Mouse (Mus musculus): ENCODE measurements around the gene Ranbp10.
"Not testable (repeated sequence)": the region's sequence is repeated elsewhere in the genome, so short reads cannot be mapped to it uniquely, and the experiment has no call there.

Ranbp10 gene

DNA sequence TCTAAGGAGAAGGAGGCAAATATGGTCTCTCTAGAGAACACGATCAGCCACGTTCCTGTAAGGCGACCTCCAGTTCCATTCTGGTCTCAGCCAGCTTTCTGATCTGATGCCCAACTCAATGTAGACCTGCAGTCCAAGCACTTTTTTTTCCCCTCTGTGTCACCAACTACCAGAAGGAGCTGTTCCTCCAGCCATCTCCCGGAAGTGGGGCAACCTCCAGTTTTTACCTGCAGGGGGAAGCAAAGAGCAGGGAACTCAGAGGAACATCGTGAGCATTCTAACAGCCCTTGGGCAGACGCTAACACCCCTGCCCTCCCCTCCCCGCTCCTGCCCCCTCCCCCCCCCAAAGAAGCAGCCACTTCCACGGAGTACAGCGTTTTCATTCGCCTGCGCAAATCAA lies 8.2 kb upstream of the Ranbp10 start:
- in situ Hi-C loops (cut with MboI, MseI), result no loop called here

DNA sequence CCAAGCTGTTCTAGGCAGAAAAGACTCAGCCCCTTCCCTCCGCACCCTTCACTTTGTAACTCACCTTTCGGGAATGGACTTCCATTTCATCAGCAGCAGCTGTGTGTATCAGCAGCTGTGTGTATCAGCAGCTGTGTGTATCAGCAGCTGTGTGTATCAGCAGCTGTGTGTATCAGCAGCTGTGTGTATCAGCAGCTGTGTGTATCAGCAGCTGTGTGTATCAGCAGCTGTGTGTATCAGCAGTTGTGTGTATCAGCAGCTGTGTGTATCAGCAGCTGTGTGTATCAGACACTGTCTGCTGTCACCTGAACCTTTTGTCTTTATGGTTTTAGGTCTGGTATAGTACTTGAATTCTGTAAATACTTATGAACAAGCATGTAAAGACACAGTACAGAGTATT lies 6.6 kb upstream of the Ranbp10 start:
- in situ Hi-C loops (cut with MboI, MseI), result not testable (repeated sequence)

DNA sequence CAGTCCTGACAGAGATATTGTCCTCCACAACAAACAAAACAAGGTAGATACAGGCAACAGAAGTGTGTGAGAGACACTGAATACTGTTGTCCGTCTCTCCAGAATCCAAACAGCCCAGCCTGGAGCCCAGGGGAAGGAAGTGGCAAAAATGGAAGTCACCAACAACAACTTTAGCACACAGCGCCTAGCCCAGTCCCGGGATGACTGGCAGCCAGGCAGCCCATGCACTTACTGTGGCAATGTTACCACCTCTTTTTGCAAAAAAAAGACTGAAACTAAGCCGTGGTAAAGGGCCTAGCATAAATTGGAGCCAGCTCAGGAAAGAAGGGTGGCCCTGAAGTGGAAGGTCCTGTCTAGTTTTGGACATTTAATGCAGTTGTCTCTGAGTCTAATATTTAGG lies 771 bp downstream of the Ranbp10 start:
- in situ Hi-C loops (cut with MboI, MseI), result no loop called here

DNA sequence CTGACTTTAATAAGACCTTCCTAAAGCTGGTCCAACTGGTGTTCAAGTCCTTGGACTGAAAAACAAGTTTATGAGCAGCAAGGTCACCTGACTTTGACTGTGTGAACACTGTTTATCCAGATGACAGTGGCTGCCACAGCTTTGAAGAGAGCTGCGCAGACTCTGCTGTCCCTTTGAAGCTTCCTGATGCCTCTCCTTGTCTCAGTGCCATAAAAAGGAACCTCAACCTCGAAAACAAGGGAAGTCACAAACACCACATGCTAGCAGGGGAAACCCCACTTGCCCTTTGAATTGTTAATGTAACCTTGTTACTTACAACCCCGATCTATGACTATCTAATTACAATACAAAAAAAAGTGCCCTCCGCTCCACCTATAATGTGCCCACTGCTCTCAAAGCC lies 1.6 kb downstream of the Ranbp10 start:
- in situ Hi-C loops (cut with MboI, MseI), result no loop called here

DNA sequence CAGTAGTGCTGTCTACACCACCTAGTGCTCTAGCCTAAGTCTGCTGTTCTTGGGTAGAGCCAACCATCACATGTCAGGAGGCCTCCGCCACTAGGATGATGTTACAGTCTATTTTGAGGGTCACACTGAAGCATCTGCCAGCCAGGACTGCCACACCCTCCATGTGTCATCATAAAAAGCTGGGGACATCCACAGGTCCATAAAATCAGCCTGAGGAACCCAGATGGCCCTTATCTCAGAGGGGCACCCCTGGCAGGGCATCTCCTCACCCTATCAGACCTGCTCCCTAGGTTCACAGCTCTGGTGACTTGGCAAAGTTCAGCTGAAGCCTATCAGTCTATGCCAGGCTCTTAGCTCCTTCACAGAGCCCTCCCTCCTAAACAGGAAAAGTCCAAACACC lies 6.2 kb downstream of the Ranbp10 start:
- in situ Hi-C loops (cut with MboI, MseI), result no loop called here

DNA sequence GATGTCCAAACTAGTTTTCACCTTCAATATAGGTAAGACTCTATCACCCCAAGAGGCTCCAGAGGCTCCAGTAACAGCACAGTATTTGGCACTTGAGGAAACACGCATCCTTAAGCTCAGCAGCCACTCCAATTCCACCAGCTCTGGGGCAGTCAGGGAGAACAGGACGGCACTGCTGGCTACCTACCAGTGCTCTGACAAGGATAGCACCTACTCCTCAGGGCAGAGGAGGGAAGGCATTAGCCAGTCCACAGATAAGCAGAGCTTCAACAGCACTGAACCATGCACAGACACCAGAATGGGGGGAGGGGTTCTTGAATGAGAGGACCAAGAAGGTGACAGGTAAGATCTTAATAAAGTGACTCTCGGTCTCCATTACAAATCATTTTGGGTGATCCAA lies 7.5 kb downstream of the Ranbp10 start:
- in situ Hi-C loops (cut with MboI, MseI), result no loop called here

DNA sequence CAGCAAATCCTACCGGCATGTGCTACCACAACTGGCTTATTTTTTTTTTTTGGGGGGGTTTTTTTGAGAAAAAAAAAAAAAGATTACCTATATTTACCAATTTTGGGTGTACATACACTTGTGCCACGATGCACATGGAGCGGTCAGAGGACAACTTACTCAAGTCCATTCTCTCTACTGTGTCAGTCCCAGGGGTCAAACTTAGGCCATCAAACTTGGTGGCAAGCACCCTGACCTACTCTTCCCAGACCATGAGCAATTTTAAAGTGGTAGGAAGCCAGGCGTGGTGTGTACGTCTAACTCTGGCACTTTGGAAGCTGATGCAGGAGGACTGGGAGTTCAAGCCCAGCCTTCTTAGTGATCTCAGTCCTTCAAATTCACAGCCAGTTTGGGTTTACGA lies 13.9 kb downstream of the Ranbp10 start:
- in situ Hi-C loops (cut with MboI, MseI), result no loop called here

DNA sequence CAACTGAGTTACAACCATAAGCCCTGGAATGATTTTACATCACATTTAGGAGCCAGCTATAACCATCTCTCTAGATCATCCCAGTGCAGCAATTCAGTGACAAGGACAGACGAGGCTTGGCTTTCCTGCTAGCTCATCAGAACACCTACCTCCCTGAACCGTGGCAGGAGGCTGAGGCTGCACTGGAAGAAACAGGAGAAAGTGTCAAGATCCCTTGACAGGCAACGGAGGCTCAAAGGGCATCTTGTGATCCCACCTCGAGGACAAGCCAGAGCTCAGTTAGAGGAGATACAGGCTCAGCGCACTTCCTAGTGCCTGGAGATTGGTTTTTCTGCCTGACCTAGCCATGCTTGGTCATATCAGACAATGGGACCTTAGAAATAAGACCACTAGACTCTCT lies 14.6 kb downstream of the Ranbp10 start:
- in situ Hi-C loops (cut with MboI, MseI), result no loop called here

DNA sequence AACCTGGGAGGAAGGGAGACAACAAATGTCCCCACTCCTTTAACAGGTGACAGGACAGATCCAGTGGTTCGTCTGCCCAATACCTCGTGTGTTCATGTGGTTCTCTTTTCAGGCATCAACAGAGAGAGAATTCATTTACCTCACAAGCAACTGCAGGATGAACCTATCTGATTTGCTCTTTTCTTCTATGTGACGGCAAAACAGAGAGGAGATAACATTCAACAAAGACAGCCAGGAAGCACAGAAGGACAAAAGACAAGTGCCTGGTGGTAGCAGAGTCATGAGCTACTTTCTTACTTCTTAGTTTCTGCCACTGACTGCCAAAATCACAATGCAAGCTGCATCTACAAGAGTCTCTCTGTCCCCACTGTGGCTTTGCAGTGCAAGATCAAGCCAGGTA lies 15.6 kb downstream of the Ranbp10 start:
- in situ Hi-C loops (cut with MboI, MseI), result no loop called here

DNA sequence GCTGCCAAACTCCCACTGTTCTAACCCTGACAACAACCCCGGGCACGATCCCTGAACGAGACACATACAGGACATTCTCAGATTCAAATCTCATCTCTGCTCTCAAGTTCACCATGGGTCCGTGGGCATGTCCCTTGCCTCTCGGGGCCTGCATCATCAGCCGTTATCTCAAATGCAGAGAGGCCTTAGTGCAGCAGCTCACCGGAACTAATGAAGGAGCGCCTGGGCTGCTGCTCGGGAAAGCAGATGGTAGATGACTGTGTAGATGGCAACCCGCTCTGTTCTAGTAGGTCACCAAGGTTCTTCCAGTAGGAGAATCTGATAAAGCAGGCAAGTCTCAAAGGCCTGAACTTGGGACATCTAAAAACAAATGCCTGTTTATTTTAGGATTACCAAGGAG lies 16.1 kb downstream of the Ranbp10 start:
- in situ Hi-C loops (cut with MboI, MseI), result no loop called here

DNA sequence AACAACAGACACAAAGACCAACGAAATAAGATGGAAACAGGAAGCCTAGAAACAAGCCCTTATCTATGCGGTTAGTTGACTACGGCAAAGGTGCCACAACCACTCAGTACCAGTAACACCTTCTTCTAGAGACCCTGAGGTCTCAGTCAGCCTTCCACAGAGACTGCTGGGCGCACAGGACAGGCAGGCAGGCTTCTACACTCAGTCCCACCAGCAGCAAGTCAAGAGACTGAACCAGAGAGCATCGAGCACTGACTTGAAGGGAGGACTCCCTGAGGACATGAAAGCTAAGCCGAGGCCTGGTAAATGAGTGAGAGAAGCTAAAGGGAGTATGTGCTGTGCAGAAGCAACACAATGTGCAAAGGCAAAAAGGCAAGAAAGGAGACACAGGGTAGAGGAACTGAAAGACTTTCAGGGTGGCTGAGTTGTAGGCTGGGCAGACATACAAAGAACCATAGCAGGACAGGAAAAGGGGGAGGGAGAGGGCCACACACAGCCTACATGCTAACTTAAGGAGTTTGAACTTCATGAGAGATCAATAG lies 16.8 kb downstream of the Ranbp10 start:
- in situ Hi-C loops (cut with MboI, MseI), result no loop called here

DNA sequence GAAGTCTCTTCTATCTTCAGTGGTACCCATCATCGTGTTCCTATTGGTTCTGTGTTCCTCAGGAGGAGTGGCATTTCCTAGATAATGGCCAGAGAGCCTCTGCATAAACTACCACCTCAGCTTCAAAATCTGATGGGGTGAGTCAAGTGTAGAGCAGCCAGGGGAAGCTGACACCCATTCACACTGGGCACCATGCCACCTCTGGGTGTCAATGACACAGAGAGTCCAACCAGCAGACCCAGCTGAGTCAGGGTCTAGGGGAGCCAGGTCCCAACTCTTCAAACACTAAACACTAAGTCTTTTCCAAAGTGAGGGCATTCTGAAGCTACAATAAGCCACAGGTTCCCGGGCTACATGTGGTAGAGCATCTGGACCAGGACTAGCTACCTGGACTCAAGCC lies 18.7 kb downstream of the Ranbp10 start:
- in situ Hi-C loops (cut with MboI, MseI), result loop anchor here in 1 of 2 experiments (10.0 kb wide), 1 partner anchor 706 kb away; the partner anchor contains the start of gene Cdh3

DNA sequence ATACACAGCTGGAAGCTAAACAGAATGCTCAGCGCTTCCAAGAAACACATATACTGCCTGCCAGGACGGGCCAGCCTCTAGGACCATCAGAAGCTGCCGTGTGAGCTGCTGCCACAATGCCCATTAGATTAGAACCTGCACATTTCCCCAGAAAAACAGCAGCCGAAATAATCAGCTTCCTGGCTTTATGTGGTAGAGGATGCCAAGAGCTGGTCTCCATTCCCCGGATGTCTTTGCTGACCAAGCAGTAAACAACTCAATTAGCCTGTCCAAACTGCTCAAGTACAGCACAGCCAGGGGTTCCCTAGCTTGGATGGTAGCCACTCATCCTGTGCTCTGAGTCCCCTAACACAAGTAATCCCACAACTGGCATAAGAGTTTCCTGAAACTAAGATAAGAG lies 19.4 kb downstream of the Ranbp10 start:
- in situ Hi-C loops (cut with MboI, MseI), result loop anchor here in 1 of 2 experiments (10.0 kb wide), 1 partner anchor 707 kb away; the partner anchor contains the start of gene Cdh3

DNA sequence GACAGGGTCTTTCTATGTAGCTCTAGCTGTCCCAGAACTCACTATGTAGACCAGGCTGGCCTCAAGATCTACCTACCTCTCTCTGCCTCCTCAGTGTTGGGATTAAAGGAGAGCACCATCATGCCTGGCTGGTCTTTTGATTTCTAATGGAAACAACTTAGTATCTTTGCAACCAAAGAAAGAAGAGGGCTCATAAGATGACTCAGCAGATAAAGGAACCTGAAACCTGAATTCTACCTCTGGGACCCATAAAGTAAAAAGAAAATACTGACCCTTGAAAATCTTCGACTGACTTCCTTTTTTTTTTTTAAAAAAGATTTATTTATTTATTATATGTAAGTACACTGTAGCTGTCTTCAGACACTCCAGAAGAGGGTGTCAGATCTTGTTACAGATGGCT lies 21.2 kb downstream of the Ranbp10 start:
- in situ Hi-C loops (cut with MboI, MseI), result loop anchor here in 1 of 2 experiments (10.0 kb wide), 1 partner anchor 709 kb away; the partner anchor contains the start of gene Cdh3

DNA sequence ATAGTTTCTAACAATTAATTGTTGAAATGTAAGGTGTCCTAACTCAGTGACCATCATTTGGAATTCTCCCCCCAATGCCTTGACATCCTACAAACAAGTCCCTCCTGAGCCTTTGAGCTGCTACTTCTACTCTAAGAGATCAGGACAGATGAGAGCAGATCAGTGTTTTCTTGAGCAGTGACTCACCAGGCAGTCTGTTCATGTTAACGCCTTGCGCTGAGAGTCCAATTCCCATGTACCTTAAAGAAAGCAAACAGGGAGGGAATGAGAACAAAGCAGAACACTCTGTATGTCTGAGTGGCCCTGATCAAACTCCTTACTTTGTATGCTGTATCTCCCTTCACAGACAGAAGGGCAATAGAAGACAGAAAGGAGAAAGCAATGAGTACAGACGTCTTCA lies 21.8 kb downstream of the Ranbp10 start:
- in situ Hi-C loops (cut with MboI, MseI), result loop anchor here in 1 of 2 experiments (10.0 kb wide), 1 partner anchor 709 kb away; the partner anchor contains the start of gene Cdh3

DNA sequence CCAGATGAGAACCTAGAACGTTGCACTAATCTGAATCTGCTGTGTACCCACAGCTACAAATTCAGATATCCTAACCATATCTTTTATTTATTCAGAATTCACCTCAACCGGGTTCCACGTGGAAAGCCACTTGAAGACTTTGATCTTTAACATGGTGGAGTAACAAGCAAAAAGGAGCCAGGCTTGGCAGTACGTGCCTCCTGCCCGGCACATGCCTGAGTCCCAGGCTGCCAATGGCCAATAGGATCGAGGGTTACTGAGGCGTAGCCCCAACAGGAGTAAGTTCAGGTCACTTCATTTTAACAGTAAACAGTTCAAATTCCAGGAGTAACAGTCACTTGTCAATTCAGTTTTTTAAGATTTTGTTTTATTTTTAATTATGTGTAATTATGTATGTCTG lies 22.4 kb downstream of the Ranbp10 start:
- in situ Hi-C loops (cut with MboI, MseI), result loop anchor here in 1 of 2 experiments (10.0 kb wide), 1 partner anchor 710 kb away; the partner anchor contains the start of gene Cdh3

DNA sequence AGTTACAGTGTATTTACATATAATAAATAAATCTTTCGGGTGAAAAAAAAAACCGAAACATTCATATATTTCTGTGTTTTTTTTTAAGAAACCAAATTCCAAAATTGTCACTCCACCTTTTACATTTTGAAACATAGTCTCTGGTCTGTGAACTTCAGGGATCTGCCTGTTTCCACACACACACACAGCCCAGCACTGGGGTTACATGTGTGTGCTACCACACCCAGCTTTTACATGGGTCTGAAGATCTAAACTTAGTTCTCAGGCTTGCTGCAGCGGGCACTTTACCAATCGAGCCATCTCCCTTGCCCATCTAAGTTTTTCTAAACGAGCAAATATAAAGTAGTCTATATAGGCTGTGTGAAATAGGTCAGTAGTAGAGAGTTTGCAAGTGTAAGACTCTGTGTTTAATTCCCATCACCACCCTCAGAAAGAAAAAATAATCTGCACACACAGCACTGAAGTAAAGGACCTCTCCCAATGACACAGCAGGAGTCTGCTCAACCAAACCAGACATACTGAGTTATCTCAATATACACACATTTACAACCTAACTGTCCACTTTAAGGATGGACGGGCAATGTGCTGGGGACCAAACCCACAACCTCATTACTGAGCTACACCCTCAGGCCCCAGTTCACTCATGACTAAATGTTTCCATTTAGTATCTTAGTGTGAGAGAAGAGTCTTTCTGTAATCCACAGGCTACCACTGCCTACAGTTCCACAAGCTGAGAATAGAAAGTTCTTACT lies 25.8 kb downstream of the Ranbp10 start:
- in situ Hi-C loops (cut with MboI, MseI), result loop anchor here in 1 of 2 experiments (10.0 kb wide), 1 partner anchor 713 kb away; the partner anchor contains the start of gene Cdh3

DNA sequence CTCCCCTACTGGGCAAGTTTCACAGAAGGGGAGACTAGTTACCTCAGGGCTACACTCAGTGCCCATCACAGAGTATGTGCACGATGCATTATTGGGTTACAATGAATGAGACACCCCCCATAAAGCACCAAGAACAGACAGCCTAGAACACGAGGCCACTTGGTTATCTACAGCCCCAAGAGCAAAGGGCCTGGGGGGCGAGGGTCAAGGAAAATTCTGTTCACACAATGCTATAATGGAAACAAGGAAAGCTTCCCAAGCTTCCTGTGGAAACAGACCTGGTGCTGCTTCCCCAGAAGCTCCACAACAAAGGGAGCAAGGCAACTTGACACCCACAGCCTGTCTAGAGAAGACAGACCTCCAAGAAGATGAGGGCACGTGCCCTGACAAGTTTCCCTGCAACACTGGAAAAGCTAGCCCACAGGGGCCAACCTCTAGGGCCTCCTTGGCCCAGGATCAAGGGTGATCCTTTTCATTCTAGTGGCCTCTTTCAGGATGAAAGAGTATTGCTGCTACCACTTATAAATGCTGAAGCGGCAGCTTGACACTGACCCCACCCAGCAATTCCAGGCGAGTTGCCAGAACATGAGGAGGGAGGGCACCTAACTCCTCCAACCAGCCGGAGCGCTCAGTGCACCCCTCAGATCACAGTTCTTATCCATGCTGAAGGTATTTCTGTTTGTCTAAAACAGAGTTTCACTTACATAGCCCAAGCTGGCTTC lies 27.9 kb downstream of the Ranbp10 start:
- in situ Hi-C loops (cut with MboI, MseI), result no loop called here

DNA sequence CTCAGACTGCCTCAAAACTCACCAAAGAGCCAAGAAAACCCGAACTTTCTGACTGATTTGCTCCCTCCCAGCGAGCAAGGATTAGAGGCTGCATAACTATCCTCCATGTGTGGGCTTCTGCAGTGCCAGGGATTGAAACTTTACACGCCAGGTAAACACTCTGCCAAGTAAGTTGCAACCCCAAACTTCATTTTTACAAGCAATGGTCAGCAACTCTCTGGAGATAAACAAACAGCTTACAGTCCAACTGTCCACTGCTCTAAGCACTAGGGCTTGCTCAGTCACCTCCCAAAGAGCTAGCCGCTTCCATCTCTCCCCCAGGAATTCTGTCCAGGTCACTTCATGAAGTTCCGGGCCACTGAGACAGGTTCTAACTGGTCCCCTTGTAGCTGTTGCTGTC lies 28.7 kb downstream of the Ranbp10 start:
- in situ Hi-C loops (cut with MboI, MseI), result no loop called here

DNA sequence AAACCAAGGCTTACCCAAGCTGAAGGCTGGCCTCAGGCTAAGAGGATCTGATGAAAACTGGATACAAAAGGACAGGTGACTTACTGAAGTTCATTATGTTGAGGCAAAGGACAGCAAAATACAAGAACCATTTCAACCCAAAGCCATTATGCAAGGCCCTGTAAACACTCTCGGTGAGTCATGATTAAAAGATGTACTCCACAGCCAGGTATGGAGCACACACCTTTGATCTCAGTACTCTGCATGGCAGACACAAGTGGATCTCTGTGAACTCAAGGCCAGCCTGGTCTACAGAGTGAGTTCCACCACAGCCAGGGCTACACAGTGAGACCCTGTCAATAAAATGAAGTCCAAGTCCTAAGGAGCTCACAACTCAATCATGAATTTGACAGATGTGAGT lies 31.4 kb downstream of the Ranbp10 start:
- in situ Hi-C loops (cut with MboI, MseI), result no loop called here

DNA sequence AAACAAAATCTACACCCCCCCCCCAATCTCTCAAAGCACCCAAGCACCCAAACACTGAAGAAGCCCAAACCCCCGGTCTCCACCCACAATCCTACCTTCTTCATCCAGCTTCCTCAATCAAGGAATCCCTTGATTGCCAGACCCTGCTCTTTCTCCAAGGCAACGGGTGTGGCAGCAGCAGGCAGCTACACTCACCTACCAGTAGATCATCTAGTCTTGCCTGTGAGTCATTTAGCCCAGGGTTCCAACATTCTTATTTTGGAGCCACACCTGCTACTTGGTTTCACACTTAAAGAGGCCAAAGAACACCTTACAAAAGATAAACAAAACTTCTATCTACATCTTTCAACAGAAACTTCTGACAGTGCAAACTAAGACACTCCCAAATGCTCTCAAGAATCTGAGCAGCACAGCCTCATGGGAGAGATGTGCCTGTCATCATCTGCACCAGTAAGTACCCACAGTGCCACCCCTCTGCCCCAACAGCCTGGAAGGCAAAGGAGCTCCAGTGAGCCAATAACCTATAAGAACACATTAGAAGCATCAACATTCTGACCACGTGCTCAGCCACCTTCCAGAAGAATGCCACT lies 33.0 kb downstream of the Ranbp10 start:
- in situ Hi-C loops (cut with MboI, MseI), result no loop called here

DNA sequence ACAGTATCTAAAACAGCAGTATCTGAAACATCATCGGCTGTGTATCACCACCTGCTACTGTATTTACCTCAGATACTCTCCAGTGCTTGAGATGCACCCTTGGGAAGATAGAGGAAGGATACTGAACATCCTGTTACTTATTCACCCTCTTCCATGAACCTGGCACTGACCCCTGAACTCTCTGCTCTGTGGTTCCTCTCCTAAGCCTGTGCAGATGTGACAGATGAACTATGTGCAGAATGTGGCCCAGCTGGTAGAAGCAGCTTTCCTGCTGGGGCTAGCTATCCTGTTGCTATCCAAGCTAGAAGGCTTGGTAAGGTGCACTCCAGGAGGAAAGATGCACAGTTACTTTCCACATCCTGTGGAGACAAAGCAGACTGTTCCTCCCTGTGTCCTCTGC lies 33.8 kb downstream of the Ranbp10 start:
- in situ Hi-C loops (cut with MboI, MseI), result no loop called here

All from T-helper 17 cell (primary cell).